Mouse (Mus musculus) brain, embryonic 14.5 days (tissue): ENCODE measurements at regions not wholly inside any gene's neighbourhood (a gene's known extent, or its start where the extent isn't known, plus 50 kb on each side); places are given as distances from the start of the nearest gene placed in this dataset.

Experiments used
- DNase-seq: peaks from one replicate; pipeline ENCODE4 v3.0.0-alpha.2; 2011; ENCODE audit warnings: low read depth
- CTCF ChIP-seq: fragments of 200-500 bp; IDR thresholded peaks from 2 replicates; pipeline ENCODE4 v1.5.1; 2012; ENCODE audit warnings: inconsistent platforms, mild to moderate bottlenecking, moderate library complexity, borderline replicate concordance; ENCODE audit not compliant: insufficient read depth, insufficient read length; ENCODE audit errors: extremely low read depth
- POLR2A ChIP-seq: fragments of 200-500 bp; IDR thresholded peaks from 2 replicates; pipeline ENCODE4 v1.6.1; 2012; ENCODE audit warnings: mild to moderate bottlenecking, inconsistent platforms, borderline replicate concordance; ENCODE audit not compliant: poor library complexity, insufficient read depth, insufficient read length, severe bottlenecking; ENCODE audit errors: extremely low read depth

DNA sequence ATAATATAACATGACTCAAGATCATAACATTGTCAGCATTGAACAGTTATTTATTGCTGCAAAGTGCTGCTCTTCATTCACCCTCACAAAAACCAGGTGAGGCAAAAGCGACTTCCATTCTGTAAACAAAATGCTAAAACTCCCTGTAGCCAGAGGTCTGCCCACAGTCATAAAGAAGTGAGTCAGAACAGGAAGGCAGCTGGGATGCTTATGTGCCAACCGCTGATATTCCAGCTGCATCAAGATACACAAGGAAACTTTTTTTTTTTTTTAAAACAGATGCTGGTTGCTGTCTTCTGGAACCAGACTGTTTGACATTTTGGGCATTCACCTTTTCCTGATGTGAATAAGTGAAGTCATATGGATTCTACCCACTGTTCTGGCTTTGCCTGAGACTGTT is 260.7 kb downstream of the 1700064H15Rik start:
- no peak for DNase-seq
- TF ChIP-seq POLR2A = no peak
- TF ChIP-seq CTCF = no peak
